Mouse (Mus musculus) C2C12 (cell line): ENCODE data around the gene Piwil1. TPM values are rescaled to one million over a fixed set of nuclear protein-coding genes. Genes with fewer than 3 reads are reported as not detected.

Experiments
- H3K27me3 ChIP-seq: one replicate; pipeline ENCODE4 v1.6.1; 2011; ENCODE audit not compliant: control insufficient read depth, insufficient read depth, insufficient read length
- H3K36me3 ChIP-seq: one replicate; pipeline ENCODE4 v1.6.1; 2011; ENCODE audit not compliant: control insufficient read depth, insufficient read depth
- H3K4me3 ChIP-seq: one replicate; pipeline ENCODE4 v1.5.1; 2011; ENCODE audit warnings: mild to moderate bottlenecking, control low read depth; ENCODE audit not compliant: poor library complexity, insufficient read depth, severe bottlenecking
- H3K79me2 ChIP-seq: one replicate; pipeline ENCODE4 v1.6.1; 2011; ENCODE audit not compliant: control insufficient read depth, insufficient read depth
- H3K79me3 ChIP-seq: one replicate; pipeline ENCODE4 v1.6.1; 2011; ENCODE audit warnings: low read depth, control low read depth
- H3ac ChIP-seq: one replicate; pipeline ENCODE3; 2011; ENCODE audit warnings: low read depth; ENCODE audit not compliant: control insufficient read depth, insufficient read length
- CEBPB ChIP-seq: IDR thresholded peaks from one replicate; pipeline ENCODE4 v1.6.1; 2011; ENCODE audit warnings: low read depth, mild to moderate bottlenecking, control low read depth, moderate library complexity
- CTCF ChIP-seq: IDR thresholded peaks from one replicate; pipeline ENCODE4 v1.5.1; 2011; ENCODE audit not compliant: control insufficient read depth, insufficient read depth, insufficient read length
- FOSL1 ChIP-seq: IDR thresholded peaks from one replicate; pipeline ENCODE4 v1.8.0; 2011; ENCODE audit warnings: mild to moderate bottlenecking, low read length; ENCODE audit not compliant: poor library complexity, insufficient read depth, severe bottlenecking
- MAX ChIP-seq: IDR thresholded peaks from one replicate; pipeline ENCODE4 v1.6.1; 2011; ENCODE audit warnings: mild to moderate bottlenecking, control low read depth
- MYOD1 ChIP-seq: IDR thresholded peaks from one replicate; pipeline ENCODE4 v1.6.1; 2011; ENCODE audit warnings: low read depth; ENCODE audit not compliant: control insufficient read depth, insufficient read length
- MYOG ChIP-seq: IDR thresholded peaks from one replicate; pipeline ENCODE4 v1.6.1; 2011; ENCODE audit not compliant: control insufficient read depth, insufficient read length; ENCODE audit errors: extremely low read depth
- USF1 ChIP-seq: IDR thresholded peaks from one replicate; pipeline ENCODE4 v1.6.1; 2011; ENCODE audit warnings: low read depth, mild to moderate bottlenecking, control low read depth, moderate library complexity
- polyA plus RNA-seq: library from polyadenylated mRNA; unstranded; fragments of >200 nt; fragmentation: generic; extraction: Trizol; gene quantifications from one replicate; pipeline ENCODE4 v1.2.1, GENCODE M21; 2012; ENCODE audit warnings: missing spikeins

Piwil1 gene
- polyA plus RNA-seq, 1 experiment = not detected

GRCm38 (mm10) chr5:128746261-128746660 lies 43.9 kb downstream of the Piwil1 start:
- H3K79me2 ChIP-seq = no peaks in the 10 kb centered on the region
- TF ChIP-seq CTCF (no peak), USF1 (no peak), MYOD1 (no peak), FOSL1 (no peak), MYOG (no peak), CEBPB (no peak), MAX (no peak)

GRCm38 (mm10) chr5:128761118-128761517 lies 58.8 kb downstream of the Piwil1 start:
- H3ac ChIP-seq = no peak overlapping the region

More at GRCm38 (mm10) chr5:128746261-128746660, 43.9 kb downstream of the Piwil1 start:
- H3K79me3 ChIP-seq = no peaks in the 10 kb centered on the region
- H3ac ChIP-seq = no peak overlapping the region
- H3K27me3 ChIP-seq = no peaks in the 10 kb centered on the region
- H3K36me3 ChIP-seq = no peaks in the 10 kb centered on the region
- H3K4me3 ChIP-seq = no peak overlapping the region

GRCm38 (mm10) chr5:128769026-128769631 lies 66.8 kb downstream of the Piwil1 start:
- no peaks in the 10 kb centered on the region for H3K79me2 ChIP-seq
- H3K4me3 ChIP-seq = no peak overlapping the region
- no peaks in the 10 kb centered on the region for H3K27me3 ChIP-seq
- no peak for TF ChIP-seq MYOG
- no peak for TF ChIP-seq FOSL1
- TF ChIP-seq MAX = no peak
- no peaks in the 10 kb centered on the region for H3K79me3 ChIP-seq
- H3ac ChIP-seq = no peak overlapping the region
- no peaks in the 10 kb centered on the region for H3K36me3 ChIP-seq

More at GRCm38 (mm10) chr5:128761118-128761517, 58.8 kb downstream of the Piwil1 start:
- no peaks in the 10 kb centered on the region for H3K36me3 ChIP-seq
- TF ChIP-seq MYOG = no peak
- TF ChIP-seq CEBPB = no peak
- no peak for TF ChIP-seq MYOD1
- no peak for TF ChIP-seq FOSL1
- no peak for TF ChIP-seq USF1
- TF ChIP-seq MAX = no peak
- no peak for TF ChIP-seq CTCF
- no peaks in the 10 kb centered on the region for H3K79me2 ChIP-seq
- H3K79me3 ChIP-seq = no peaks in the 10 kb centered on the region
- no peaks in the 10 kb centered on the region for H3K27me3 ChIP-seq
- no peak overlapping the region for H3K4me3 ChIP-seq

DNA sequence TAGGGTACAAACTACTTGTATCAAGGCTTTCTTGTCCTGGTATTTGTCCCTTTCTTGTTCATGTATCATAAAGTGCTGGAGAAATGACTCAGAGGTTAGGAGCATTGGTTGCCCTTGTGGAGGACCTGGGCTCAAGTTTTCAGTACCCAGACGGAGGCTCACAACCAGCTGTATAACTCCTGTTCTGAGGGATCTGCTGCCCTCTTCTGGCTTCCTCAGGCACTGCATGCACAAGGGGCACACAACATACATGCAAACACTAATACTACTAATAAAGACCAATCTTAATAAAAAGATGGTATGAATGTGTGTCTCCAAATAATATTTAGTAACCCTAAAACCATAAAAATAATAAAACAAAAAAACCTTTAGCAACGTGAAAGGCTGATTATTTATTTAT lies 74.1 kb downstream of the Piwil1 start:
- no peak overlapping the region for H3ac ChIP-seq
- no peaks in the 10 kb centered on the region for H3K79me2 ChIP-seq
- H3K79me3 ChIP-seq = no peaks in the 10 kb centered on the region
- no peaks in the 10 kb centered on the region for H3K36me3 ChIP-seq
- no peaks in the 10 kb centered on the region for H3K27me3 ChIP-seq
- TF ChIP-seq MYOD1 (no peak), CTCF (no peak), MYOG (no peak), MAX (no peak), USF1 (no peak)
- H3K4me3 ChIP-seq = no peak overlapping the region

DNA sequence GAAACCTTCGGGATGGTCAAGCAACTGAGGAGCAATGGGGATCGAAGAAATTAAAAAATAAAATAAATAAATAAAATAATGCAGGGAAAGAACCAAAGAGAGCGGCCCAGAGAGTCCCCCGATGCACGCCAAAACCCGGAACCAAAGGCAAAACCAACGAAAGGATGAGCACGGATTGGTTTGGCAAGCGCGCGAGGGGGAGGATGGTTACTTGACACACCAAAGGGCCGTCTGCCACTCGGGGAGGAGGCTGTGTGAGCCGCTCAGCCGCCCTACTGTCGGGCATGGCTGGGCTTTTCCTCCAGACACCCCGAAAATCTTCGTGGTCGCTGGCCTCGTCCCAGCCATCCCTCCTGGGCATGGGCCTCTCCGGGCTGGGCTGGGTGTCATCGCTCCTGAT lies 79.3 kb downstream of the Piwil1 start:
- TF ChIP-seq MYOD1 (no peak), CEBPB (no peak), CTCF (no peak), FOSL1 (no peak), MAX (no peak), MYOG (no peak), USF1 (no peak)
- no peaks in the 10 kb centered on the region for H3K36me3 ChIP-seq
- no peak overlapping the region for H3K4me3 ChIP-seq
- H3K79me3 ChIP-seq = no peaks in the 10 kb centered on the region
- no peak overlapping the region for H3ac ChIP-seq
- no peaks in the 10 kb centered on the region for H3K27me3 ChIP-seq
- H3K79me2 ChIP-seq = no peaks in the 10 kb centered on the region

GRCm38 (mm10) chr5:128800592-128800991 lies 98.3 kb downstream of the Piwil1 start:
- H3K79me3 ChIP-seq = no peaks in the 10 kb centered on the region
- H3K27me3 ChIP-seq = no peaks in the 10 kb centered on the region
- H3K79me2 ChIP-seq = no peaks in the 10 kb centered on the region
- H3K36me3 ChIP-seq = no peaks in the 10 kb centered on the region
- H3K4me3 ChIP-seq = no peak overlapping the region
- TF ChIP-seq USF1 (no peak), CEBPB (no peak)
- H3ac ChIP-seq = no peak overlapping the region

Other genes with a start within 250 kb of the Piwil1 start
- gene Fzd10, start 101.7 kb upstream of the Piwil1 start, polyA plus RNA-seq = not detected